Mouse (Mus musculus) left cerebral cortex, adult 18-20 months (tissue): Measurements from ENCODE around the gene Ccdc155. TPM values are rescaled to one million over a fixed set of nuclear protein-coding genes. Genes with fewer than 3 reads are reported as not detected.

Experiments
- DNase-seq, 2 experiments: peaks; one replicate each; pipeline ENCODE4 v3.0.0; 2021 to 2022; ENCODE audit warnings: low spot score in 2 of 2, mixed read lengths in 1 of 2
- total RNA-seq, 2 experiments: library from RNA; stranded (reverse); gene quantifications; 2 replicates each; pipeline ENCODE4 v1.2.3; 2021

The Ccdc155 gene
- total RNA-seq, 2 experiments from 2014 or later: 4.9 to 9.7 TPM

DNA sequence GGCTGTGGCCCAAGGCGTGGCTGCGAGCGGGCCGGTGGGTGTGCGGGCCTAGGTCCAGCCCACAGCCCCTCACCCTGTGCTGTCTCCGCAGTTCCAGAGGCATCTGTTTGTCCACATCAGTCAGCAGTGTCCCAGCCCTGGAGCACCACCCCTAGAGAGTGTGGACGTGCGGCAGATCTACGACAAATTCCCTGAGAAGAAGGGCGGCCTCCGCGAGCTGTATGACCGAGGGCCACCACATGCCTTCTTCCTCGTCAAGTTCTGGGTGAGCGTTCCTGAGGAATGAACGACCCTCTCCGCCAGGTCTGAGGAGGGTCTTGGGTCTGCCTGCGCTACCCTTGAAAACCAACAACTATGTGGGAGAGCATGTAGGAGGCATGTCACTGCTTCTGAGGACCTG is 23.9 kb upstream of the Ccdc155 start:
- no peak for DNase-seq

DNA sequence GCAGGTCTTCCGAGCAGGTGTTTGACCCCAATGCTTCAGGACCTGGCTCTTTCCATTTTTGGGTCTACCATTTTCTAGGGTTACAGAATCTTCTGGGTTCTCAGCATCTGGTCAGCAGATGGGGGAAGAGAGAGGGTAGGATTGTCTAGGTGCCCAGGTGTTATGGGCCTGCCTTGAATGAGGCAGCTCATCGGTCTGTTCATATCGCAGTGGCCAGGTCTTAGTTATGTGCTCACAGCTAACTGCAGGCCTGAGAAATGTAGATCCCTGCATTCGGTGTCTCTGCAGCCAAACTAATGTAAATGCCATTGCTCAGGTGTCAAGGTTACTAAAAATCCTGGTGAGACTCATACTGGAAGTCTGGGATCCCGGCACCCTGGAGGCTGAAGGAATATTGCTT is 21.7 kb upstream of the Ccdc155 start:
- no peak for DNase-seq

DNA sequence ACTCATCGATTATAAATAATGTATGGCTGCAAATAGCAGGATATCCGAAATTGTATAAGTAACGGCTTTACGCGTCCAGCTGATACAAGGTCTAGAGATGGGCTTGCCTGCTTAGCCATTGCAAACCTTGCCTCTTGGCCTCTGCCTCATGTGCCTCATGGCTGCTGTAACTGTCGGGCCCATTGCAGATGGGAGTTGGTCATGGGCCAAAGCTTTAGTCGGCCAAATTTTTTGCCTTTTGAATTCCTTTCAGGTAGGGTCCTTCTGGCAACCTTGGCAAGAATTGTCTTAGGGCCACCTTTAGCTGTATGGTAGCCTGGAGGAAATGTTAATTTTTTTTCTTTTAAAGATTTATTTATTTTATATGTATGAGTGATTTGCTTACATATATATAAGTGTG is 20.1 kb upstream of the Ccdc155 start:
- DNase-seq: no peak

DNA sequence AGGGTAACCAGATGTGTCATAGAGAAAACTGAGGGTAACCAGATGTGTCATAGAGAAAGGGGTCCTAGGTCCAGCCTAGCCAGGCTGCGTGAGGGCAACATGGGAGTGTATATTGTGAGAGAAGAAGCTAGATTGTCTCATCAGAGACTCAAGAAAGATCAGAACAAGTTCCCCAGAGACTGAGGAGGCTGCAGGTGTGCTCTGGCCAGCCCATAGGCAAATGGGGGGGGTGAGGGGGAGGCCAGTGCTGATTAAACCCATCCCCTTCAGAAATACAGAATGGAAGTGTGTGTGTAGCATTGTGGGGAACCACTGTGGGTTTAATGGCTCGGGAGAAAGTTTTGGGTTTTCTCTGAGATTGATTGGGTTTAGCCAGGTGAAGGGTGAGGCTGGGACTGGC is 17.0 kb upstream of the Ccdc155 start:
- no peak for DNase-seq

DNA sequence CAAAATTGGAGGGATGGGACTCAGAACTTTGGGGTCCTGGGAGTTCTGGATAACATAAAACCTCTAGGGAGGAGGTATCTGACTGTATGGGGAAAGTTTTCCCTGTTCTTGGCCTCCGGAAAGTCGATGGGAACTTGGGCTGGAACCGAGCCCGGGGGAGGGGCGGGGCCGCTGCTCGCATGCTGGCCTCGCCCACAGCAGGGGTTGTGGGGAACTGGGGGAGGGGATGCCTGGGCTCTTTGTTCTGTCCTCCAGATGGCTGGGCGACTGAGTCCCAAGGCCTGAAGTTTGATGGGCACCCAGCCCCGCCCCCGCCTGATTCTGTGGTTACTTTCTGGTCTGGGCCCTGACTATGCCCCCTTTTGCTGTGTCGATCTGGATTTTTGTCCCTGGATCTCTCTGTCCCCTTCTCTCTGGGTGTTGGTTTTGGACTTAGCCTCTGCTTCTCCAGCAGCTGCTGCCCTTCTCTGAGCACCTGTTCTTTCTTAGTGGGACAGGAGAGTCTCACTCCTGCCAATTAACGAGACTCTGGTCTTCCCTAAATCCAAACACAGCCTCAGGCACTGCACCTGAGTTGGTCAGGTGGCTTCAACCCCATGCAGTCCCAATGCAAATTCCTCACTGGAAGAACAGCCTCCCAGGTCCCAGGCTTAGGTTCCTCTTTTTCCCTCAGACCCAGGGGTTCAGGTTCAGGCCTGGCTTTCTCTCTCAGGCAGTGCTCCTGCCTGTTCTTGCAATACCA is 11.9 kb upstream of the Ccdc155 start:
- no peak for DNase-seq

DNA sequence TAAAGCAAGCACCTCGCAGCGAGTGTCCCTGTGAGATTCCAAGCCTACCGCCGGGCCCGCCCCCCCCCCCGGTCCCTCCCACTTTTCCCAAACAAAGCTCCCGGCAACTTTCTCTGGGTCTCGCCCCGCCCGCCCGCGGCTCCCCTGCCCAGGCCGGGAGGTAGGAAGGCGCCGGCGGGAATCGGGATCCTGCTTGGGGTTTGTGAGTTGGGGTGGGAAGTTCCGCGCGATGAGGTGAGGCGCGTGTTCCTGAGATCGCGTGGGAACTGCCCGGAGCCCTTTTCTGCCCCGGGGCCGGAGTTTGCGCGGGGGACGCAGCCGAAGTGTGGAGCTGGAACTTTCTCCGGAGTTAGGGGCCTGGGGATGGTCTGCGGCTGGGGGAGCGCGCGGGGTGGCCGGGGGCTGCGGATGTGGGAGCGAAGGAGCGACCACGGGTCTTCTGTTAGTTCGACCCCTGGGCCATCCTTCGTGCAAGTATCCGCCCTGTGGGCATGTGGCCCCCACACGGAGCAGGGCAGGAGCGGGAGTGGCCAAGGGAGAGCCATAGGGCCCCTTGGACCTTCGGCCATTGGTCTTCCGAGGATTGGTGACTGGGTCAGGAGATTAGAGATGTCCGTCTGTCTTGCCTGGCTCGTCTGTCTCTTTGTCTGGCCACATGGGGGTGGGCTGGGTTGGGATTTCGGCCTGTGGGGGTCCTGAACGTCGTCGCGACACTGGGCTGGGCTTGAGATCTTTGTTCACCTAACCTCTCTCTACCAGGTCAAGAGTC is 11.2 kb upstream of the Ccdc155 start, which contains the start of gene Tead2:
Gene Tead2 (plus strand): TSS at position 81 of the 769 bp plus-strand sequence.
- no peak for DNase-seq

DNA sequence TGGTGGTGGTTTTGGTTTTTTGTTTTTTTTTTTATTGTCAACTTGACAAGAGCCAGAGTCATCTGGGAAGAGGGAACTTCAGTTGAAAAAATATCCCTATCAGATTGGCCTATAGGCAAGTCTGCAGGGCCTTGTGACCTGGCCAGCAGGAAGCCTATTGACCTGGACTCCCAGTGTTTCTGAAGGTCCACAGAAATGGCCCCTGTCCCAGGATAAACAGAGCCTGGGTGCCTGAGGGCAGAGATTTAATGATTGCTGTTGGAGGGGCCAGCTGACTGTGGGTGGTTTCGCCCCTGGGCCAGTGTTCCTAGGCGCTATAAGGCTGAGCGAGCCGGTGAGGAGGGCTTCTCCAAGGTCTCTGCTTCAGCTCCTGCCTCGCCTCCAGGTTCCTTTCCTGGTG is 9.0 kb upstream of the Ccdc155 start:
- no peak for DNase-seq

DNA sequence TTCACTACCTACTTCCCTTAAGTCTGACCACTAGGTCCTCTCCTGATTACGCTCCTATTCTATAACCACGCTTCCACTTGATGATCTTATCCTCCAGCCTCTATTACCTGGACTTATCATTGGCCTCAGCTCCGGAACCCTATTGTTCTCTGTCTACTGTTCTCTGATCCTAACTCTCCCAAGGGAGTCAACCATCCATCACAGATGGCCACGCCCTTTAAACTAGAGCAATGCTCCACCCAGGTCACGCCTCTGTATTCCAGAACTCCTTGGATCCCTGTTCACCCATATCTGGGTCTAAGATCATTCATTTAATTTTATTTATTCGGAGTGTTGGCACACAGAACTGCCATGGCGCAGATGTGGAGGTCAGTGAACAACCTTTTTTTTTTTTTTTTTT is 7.7 kb upstream of the Ccdc155 start:
- no peak for DNase-seq

DNA sequence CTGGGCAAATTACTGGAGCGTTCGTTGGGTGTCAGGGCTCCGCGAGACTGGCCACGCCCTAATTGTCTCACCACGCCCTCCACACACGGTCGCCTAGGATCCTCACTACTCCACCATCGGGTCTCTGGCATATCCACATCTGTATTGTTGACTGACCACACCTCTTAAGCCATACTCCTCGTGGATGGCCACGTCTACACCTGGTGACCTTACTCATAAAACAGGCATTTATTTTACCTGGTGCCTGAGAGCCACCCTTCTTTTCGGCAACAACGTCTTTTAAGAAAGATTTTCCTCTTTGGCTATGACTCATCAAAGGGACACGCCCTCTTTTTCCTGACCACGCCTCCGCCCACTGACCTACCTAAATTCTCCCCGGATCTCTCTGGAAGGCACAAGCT is 7.2 kb upstream of the Ccdc155 start, which contains the start of gene Dkkl1:
Gene Dkkl1 (minus strand): TSS at position 297 of the 401 bp plus-strand sequence.
- DNase-seq: no peak

DNA sequence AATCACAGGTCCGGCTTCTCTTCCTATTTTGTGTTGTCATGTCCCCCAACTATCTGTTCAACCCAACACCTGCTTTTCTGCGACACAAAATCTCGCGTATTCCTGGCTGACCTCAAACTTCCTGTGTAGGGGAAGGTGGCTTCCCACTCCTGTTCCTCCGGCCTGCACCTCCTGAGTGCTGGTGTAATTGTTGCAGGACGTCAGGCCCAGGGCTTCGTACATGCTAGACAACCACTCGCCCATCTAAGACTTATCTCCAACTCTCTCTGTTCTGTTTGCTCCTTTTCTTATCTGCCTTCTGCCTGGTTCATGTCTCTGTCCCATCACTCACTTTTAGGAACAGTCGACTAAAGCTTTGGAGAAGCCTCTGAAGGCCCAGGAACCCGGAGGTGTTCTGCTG is 6.4 kb upstream of the Ccdc155 start:
- DNase-seq: no peak

DNA sequence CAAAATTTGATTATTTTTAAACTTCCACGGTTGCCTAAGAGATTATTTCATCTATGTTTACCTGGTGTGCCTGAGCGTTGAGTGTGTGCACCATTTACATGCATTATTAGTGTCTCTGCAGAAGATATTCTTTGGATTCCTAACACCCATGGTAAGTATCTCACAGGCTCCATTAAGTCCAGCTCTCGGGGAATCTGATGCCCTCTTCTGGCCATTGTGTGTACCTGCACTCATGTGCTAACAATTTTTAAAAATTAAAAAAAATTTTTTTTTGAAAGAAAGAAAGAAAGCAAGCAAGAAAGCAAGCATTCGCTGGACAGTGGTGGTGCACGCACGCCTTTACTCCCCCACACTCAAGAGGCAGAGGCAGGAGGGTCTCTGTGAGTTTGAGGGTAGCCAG is 3.6 kb upstream of the Ccdc155 start:
- DNase-seq: no peak

DNA sequence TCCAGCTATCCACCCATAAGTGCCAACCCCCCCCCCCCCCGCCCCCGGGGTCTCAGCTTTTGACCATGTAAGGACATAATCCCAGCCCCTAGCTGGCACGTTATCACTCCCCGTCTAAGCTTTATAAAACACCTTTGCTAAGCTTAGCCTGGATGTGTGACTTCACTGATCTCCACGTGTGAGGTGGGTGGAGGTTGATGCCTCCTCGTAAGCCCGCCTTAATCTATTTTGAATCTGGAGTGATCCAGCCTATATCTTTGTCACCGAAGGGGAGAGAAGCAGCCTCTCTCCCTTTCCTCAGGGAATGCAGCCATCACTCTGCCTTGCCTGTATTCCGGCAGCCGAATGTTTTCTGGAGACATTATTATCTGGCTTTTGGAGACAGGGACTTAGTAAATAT is 2.0 kb downstream of the Ccdc155 start:
- no peak for DNase-seq

DNA sequence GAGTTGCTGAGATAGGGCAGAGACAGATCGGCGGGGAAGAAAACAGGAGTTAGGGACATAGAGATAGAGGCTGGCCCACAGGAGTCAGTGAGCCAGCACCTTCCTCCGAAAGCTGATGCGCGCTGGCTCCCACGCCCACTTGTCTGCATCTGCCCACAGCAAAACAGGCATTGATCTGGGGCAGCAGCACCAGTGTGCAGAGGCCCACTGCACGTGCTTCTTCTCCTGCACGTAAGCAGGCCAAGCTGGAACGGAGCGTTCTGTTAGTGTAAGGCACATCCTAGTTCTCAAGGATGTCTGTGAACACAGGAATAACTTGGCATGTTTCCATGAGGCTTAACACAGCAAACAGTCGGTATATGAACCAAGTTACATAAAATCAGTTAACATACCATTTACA is 5.7 kb downstream of the Ccdc155 start:
- DNase-seq: peak in 1 of 2 experiments; percentile 67

DNA sequence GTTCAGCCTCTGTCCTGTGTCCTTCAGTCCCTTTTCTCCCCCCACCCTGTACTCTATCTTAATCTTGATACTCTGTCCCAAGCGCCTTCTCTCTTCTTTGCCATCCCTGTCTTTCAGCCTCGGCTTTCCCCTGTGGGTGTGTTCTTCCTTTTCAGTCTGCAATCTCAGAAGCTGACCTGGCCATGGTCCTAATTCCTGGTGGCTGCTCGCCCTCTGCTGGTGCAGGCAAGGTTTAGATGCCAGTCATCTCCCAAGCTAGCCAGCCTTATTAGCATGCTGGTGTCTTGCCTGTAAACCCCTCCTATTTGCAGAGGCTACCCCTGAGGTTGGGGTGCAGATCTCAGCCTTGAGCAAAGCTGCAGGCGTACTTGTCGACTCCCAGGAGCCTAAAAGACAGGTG is 6.3 kb downstream of the Ccdc155 start:
- DNase-seq: peak; percentile 71 to 75

DNA sequence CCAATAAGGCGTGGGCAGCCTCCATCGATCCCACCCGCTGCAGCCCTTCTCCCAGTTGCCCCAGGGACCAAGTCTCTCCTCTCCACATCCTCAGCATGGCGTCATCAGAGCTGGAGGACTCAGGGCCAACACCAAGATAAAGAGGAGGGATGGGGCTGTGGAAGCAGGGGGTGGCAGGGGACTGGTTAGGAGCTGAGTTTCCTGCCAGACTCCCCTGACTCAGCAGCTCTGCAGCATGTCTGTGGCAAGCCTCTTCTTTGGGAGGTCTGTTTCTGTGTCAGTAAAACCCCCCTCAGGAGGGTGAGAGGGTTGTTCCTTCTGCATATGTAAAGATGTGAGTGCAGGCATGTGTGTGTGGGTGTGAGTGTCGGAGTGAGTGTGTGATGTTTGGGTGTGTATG is 7.7 kb downstream of the Ccdc155 start:
- DNase-seq: no peak

DNA sequence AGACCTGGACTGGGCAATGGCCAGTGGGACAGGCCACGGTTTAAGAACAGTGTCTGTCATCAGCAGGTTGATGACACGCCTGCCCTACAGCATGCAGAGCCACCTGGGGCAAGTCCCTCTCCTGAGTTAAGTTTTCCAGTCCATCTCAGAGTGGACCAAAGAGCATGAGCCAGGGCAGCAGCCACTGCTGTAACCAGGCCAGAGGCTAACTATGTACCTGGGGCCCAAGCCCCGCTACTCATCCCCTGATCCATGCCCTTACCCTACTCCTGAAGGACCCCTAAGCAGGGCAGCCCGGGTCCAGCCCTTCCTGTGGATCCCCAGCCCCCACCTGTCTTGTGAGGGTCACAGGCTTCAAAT is 8.5 kb downstream of the Ccdc155 start:
- no peak for DNase-seq

DNA sequence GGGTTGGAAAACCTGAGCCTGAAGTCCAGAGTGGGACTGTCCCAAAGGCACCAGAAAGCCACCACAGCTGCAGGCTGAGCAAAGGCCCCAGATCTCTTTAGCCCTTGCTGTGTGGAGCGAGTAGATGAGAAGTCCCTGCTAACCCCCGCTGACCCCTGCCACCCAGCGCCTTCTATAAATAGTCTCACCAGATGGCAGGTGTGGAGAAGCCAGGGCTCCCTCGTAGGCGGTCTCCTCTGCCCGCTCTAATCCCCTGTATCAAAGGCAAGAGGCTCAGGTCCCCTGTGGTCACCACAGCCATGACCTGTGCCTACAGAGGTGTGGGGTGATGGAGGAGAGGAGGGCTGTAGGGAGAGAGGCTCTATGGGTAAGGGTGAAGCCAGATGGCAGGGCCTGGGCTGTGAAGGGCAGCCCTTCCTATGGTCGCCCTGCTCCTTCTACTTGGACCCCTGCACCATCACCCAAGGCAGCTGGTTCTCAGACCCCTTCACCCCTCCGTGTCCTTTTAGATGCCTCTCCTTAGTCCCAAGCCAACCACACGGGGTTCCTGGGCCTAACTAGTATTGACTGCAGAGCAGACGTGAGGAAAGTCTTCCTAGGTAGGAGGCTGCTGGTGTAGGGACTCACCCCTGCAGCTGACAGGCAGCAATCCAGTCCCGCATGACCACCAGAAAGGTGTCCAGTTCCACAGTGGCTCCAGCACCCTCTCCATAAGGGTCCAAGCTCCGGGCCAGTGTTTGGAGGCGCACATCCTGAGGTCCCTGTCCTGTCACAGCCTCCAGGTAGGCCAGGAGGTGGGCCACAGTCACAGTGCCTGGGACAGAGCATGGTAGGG is 9.1 kb downstream of the Ccdc155 start:
- DNase-seq: no peak

DNA sequence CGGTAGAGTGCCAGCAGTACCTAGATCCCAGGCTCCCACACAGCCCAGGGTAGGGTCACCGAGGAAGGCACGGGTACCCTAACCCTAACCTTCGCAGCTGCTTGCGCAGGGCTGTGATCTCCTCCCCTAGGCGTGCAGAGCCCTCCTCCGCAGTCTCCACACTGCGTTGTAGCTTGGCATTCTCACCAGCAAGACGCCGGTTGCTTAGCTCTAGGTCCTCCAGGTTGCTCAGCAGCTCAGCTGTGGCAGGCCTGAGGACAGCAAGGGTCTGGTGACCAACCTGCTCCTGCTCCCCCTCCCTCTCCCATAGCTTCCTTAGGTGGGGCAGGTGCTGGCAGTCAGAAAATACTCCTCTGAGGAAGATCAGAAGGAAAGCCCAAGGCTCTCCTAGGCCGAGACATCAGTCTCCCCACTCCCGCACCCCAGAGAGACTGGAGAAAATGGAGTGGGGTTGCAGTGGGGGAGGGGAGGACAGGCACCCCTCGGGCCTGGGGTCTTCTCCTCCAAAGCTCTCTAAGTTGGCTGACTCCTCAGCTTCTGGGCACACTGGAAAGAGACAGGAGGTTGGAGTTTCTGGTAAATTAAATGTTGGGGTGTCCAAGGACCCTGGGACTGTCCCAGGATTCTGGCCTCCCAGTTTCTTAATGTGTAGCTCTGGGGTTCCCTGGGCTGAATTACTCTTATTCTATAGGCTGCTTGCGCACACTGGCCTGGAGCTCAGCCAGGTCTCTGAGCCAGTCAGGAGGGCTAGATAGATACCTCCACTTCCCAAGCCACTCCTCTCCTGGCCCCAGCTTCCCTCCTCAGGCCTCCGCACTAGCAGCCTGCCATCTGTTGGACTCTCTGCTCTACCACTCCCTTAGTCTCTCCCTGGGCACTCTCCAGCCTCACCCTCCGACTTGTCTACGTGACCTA is 10.6 kb downstream of the Ccdc155 start:
- no peak for DNase-seq

DNA sequence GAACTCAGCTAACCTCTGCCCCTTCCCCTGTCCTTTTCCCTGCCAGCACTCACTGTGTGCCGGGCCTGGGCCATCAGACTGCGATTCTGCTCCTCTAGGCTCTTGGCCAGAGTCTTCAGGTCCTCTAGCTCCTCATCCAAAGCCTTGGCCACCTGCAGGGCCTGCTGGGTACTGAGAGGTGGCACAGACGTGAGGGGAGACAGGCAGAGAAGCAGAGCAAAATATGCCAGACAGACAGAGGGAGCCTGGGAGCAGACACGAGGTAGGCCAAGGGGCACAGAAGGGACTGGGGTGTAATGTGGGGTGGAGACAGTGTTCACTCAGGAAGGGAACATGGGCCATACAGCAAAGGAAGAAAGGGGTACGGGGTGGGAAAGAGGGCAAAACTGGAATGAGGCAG is 11.3 kb downstream of the Ccdc155 start:
- no peak for DNase-seq

DNA sequence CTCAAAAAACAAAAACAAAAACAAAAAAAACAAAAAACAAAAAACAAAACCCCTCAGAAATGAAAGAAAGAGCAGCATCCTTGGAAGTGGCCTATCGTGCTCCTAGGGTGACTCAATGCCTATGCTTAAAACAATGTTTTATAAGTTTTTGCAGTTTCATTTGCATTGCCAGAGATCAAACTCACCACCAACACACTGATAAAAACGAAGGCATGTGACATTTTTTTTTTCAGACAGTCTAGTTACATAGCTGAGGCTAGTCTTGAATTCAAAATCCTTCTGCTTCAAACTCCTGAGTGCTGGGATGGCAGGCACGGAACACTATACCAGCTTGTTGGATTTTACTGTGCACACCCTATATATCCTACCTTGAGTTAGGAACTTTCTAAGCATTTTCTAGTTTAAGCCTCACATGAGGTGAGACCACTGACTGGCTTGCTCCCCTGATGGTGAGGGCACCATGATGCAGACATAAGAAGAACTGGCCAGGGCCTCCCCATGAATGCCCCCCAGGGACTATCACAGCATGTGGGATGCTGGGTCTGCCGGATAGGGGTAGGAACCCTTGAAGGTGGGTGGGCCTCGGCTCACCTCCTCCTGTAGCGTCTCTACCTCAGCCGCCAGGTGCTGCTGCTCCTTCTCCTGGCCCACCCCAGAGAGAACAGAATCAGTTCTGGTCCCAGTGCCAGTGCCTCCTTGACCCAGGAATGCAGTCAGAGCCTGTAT is 11.9 kb downstream of the Ccdc155 start:
- DNase-seq: no peak
